Mouse (Mus musculus): Measurements from ENCODE around the gene Nploc4. TPM values are rescaled to one million over a fixed set of nuclear protein-coding genes. Genes with fewer than 3 reads are reported as not detected.

The Nploc4 gene
- polyA plus RNA-seq, 1 experiment from 2014 or later, result 45.3 TPM

GRCm38 (mm10) chr11:120335431-120336021 is 102.0 kb downstream of the Nploc4 start:
- Histone ChIP-seq H3K4me3 (no peak overlapping the region), H3K36me3 (replicated peaks) (no peaks in the 10 kb centered on the region), H3K27me3 (replicated peaks; ENCODE audit: low read depth, poor library complexity, severe bottlenecking) (no peaks in the 10 kb centered on the region), H3K27ac (replicated peaks) (no peak overlapping the region), H3K9me3 (peaks cover 13% of the 10 kb centered on the region; the same call in 1 of the 2 replicates), H3K4me1 (no peaks in the 10 kb centered on the region)
- DNase-seq (ENCODE audit: low spot score), result peak; percentile 5
- 86% methylated on average over 6 of the region's 6 CpGs for WGBS

Small RNA genes within 50 kb of the gene (microRNA-seq; reads per million reads assigned to microRNA genes)
- gene Gm23419, result not detected
- 5.2 reads per million, percentile 14 among the genes with 10 or more reads in this experiment for gene Mir6935

Other genes starting within 250 kb of the Nploc4 start
- 18.0 and 18.4 TPM in 2 replicates for gene Bahcc1, start 204.8 kb downstream of the Nploc4 start, polyA plus RNA-seq (2016; fragmentation: Nextera tagmentation; extraction: Ambion mirVana)
- gene Actg1, start 89.2 kb downstream of the Nploc4 start, polyA plus RNA-seq (2016; fragmentation: Nextera tagmentation; extraction: Ambion mirVana), result 3,067 and 3,150 TPM in 2 replicates
- 0.10 and 0.19 TPM in 2 replicates for gene Fscn2, start 76.2 kb downstream of the Nploc4 start, polyA plus RNA-seq (2016; fragmentation: Nextera tagmentation; extraction: Ambion mirVana)
- gene Faap100, start 58.9 kb downstream of the Nploc4 start, polyA plus RNA-seq (2016; fragmentation: Nextera tagmentation; extraction: Ambion mirVana), result 38.3 and 39.0 TPM in 2 replicates
- 0.69 and 1.5 TPM in 2 replicates for gene Tspan10, start 4.9 kb upstream of the Nploc4 start, polyA plus RNA-seq (2016; fragmentation: Nextera tagmentation; extraction: Ambion mirVana)
- gene Pde6g, start 15.8 kb upstream of the Nploc4 start, polyA plus RNA-seq (2016; fragmentation: Nextera tagmentation; extraction: Ambion mirVana), result 0.44 and 0.67 TPM in 2 replicates
- 8.5 and 12.8 TPM in 2 replicates for gene Oxld1, start 20.4 kb upstream of the Nploc4 start, polyA plus RNA-seq (2016; fragmentation: Nextera tagmentation; extraction: Ambion mirVana)
- 49.6 and 50.7 TPM in 2 replicates for gene Ccdc137, start 20.4 kb upstream of the Nploc4 start, polyA plus RNA-seq (2016; fragmentation: Nextera tagmentation; extraction: Ambion mirVana)
- 55.9 and 66.9 TPM in 2 replicates for gene Arl16, start 29.9 kb upstream of the Nploc4 start, polyA plus RNA-seq (2016; fragmentation: Nextera tagmentation; extraction: Ambion mirVana)
- 206 and 216 TPM in 2 replicates for gene Mrpl12, start 46.9 kb upstream of the Nploc4 start, polyA plus RNA-seq (2016; fragmentation: Nextera tagmentation; extraction: Ambion mirVana)
- 68.6 and 69.4 TPM in 2 replicates for gene Slc25a10, start 54.1 kb upstream of the Nploc4 start, polyA plus RNA-seq (2016; fragmentation: Nextera tagmentation; extraction: Ambion mirVana)
- 0.33 and 0.62 TPM in 2 replicates for gene Gcgr, start 93.0 kb upstream of the Nploc4 start, polyA plus RNA-seq (2016; fragmentation: Nextera tagmentation; extraction: Ambion mirVana)
- gene Mcrip1, start 112.0 kb upstream of the Nploc4 start, polyA plus RNA-seq (2016; fragmentation: Nextera tagmentation; extraction: Ambion mirVana), result 201 and 221 TPM in 2 replicates
- not detected in 2 replicates for gene Ppp1r27, start 113.4 kb upstream of the Nploc4 start, polyA plus RNA-seq (2016; fragmentation: Nextera tagmentation; extraction: Ambion mirVana)
- gene P4hb, start 135.5 kb upstream of the Nploc4 start, polyA plus RNA-seq (2016; fragmentation: Nextera tagmentation; extraction: Ambion mirVana), result 556 and 565 TPM in 2 replicates
- 735 and 777 TPM in 2 replicates for gene Arhgdia, start 143.9 kb upstream of the Nploc4 start, polyA plus RNA-seq (2016; fragmentation: Nextera tagmentation; extraction: Ambion mirVana)
- gene Alyref, start 160.7 kb upstream of the Nploc4 start, polyA plus RNA-seq (2016; fragmentation: Nextera tagmentation; extraction: Ambion mirVana), result 620 and 640 TPM in 2 replicates
- gene Anapc11, start 160.7 kb upstream of the Nploc4 start, polyA plus RNA-seq (2016; fragmentation: Nextera tagmentation; extraction: Ambion mirVana), result 192 and 198 TPM in 2 replicates
- gene Npb, start 170.8 kb upstream of the Nploc4 start, polyA plus RNA-seq (2016; fragmentation: Nextera tagmentation; extraction: Ambion mirVana), result not detected in 2 replicates
- 142 and 145 TPM in 2 replicates for gene Pcyt2, start 180.2 kb upstream of the Nploc4 start, polyA plus RNA-seq (2016; fragmentation: Nextera tagmentation; extraction: Ambion mirVana)
- 27.7 and 29.5 TPM in 2 replicates for gene Sirt7, start 187.5 kb upstream of the Nploc4 start, polyA plus RNA-seq (2016; fragmentation: Nextera tagmentation; extraction: Ambion mirVana)
- gene Mafg, start 195.9 kb upstream of the Nploc4 start, polyA plus RNA-seq (2016; fragmentation: Nextera tagmentation; extraction: Ambion mirVana), result 24.2 and 25.1 TPM in 2 replicates
- gene Pycr1, start 206.1 kb upstream of the Nploc4 start, polyA plus RNA-seq (2016; fragmentation: Nextera tagmentation; extraction: Ambion mirVana), result 32.7 and 33.7 TPM in 2 replicates
- not detected in 2 replicates for gene Myadml2, start 210.4 kb upstream of the Nploc4 start, polyA plus RNA-seq (2016; fragmentation: Nextera tagmentation; extraction: Ambion mirVana)
- 4.4 and 4.8 TPM in 2 replicates for gene Notum, start 223.5 kb upstream of the Nploc4 start, polyA plus RNA-seq (2016; fragmentation: Nextera tagmentation; extraction: Ambion mirVana)
- 151 and 155 TPM in 2 replicates for gene Aspscr1, start 235.3 kb upstream of the Nploc4 start, polyA plus RNA-seq (2016; fragmentation: Nextera tagmentation; extraction: Ambion mirVana)

All from embryonic facial prominence, embryonic 10.5 days (tissue).